Mouse (Mus musculus) CH12.LX (cell line): Measurements from ENCODE around the gene Pard6a. TPM values are rescaled to one million over a fixed set of nuclear protein-coding genes. Genes with fewer than 3 reads are reported as not detected.
A peak's percentile ranks its signal among the peaks of the same experiment; 100 is the strongest.

Source experiments
- DNase-seq: peaks from one replicate; pipeline ENCODE4 v3.0.0-alpha.2; 2013; ENCODE audit errors: extremely low read depth
- H3K27ac ChIP-seq: 2 replicates; pipeline ENCODE4 v1.5.1; 2012; ENCODE audit warnings: low read depth, mild to moderate bottlenecking, control low read depth, moderate library complexity; ENCODE audit not compliant: insufficient read depth
- H3K27me3 ChIP-seq: replicated peaks from 2 replicates; pipeline ENCODE3; 2012; ENCODE audit warnings: inconsistent platforms
- H3K36me3 ChIP-seq, 2 experiments: replicated peaks in 1 of 2; 2 replicates each; pipeline versions ENCODE3 to v1.6.1; 2012; ENCODE audit warnings: inconsistent platforms in 1 of 2, low read length in 1 of 2, mild to moderate bottlenecking in 1 of 2, mixed read lengths in 1 of 2, moderate library complexity in 1 of 2; ENCODE audit not compliant: control insufficient read depth in 1 of 2, insufficient read depth in 1 of 2
- H3K4me1 ChIP-seq, 2 experiments: 2 replicates each; pipeline ENCODE4 v1.6.1; 2012; ENCODE audit warnings: inconsistent platforms in 1 of 2, moderate library complexity in 1 of 2; ENCODE audit not compliant: insufficient read depth in 2 of 2, control insufficient read depth in 1 of 2
- H3K4me2 ChIP-seq: 2 replicates; pipeline ENCODE4 v1.6.1; 2012; ENCODE audit warnings: low read depth, mild to moderate bottlenecking, control low read depth; ENCODE audit not compliant: poor library complexity, insufficient read depth, severe bottlenecking
- H3K4me3 ChIP-seq, 3 experiments: fragments of 150-350 bp in 1 of 3; sonication (generic) in 1 of 3; replicated peaks in 1 of 3; 2 replicates each; pipeline versions ENCODE3 to v1.5.1; 2011 to 2012; ENCODE audit warnings: low read depth in 2 of 3, low read length in 2 of 3, mild to moderate bottlenecking in 2 of 3, moderate library complexity in 2 of 3, control low read depth in 1 of 3, improper control_type of control experiment in 1 of 3, inconsistent platforms in 1 of 3, mixed read lengths in 1 of 3; ENCODE audit not compliant: poor library complexity in 1 of 3
- H3K79me2 ChIP-seq: replicated peaks from 2 replicates; pipeline ENCODE4 v1.6.1; 2012; ENCODE audit warnings: mild to moderate bottlenecking, moderate library complexity; ENCODE audit not compliant: control insufficient read depth, poor library complexity, insufficient read depth, severe bottlenecking; ENCODE audit errors: extremely low read depth
- H3K9ac ChIP-seq: 2 replicates; pipeline ENCODE4 v1.6.1; 2012; ENCODE audit warnings: low read depth, mild to moderate bottlenecking, control low read depth, moderate library complexity; ENCODE audit not compliant: insufficient read depth
- H3K9me3 ChIP-seq: replicated peaks from 2 replicates; pipeline ENCODE3; 2012; ENCODE audit warnings: low read length, inconsistent platforms, mixed read lengths
- CHD2 ChIP-seq: IDR thresholded peaks from 2 replicates; pipeline ENCODE4 v1.6.1; 2011; ENCODE audit warnings: low read length, improper control_type of control experiment
- ELF1 ChIP-seq: IDR thresholded peaks from 2 replicates; pipeline ENCODE4 v1.6.1; 2014; ENCODE audit warnings: low read depth, mild to moderate bottlenecking, inconsistent platforms, low read length, improper control_type of control experiment
- EP300 ChIP-seq: IDR thresholded peaks from 2 replicates; pipeline ENCODE4 v1.6.1; 2011; ENCODE audit warnings: low read length, improper control_type of control experiment
- GABPA ChIP-seq: IDR thresholded peaks from 2 replicates; pipeline ENCODE4 v1.6.1; 2012; ENCODE audit warnings: low read depth, low read length, improper control_type of control experiment, inconsistent platforms; ENCODE audit not compliant: insufficient replicate concordance
- HCFC1 ChIP-seq: IDR thresholded peaks from 2 replicates; pipeline ENCODE4 v1.6.1; 2012; ENCODE audit warnings: low read depth, mild to moderate bottlenecking, inconsistent platforms, low read length, improper control_type of control experiment
- KAT2A ChIP-seq: IDR thresholded peaks from 2 replicates; pipeline ENCODE4 v1.6.1; 2012; ENCODE audit warnings: low read length, improper control_type of control experiment, inconsistent platforms; ENCODE audit not compliant: insufficient replicate concordance
- MAFK ChIP-seq: IDR thresholded peaks from 2 replicates; pipeline ENCODE4 v1.6.1; 2011; ENCODE audit warnings: low read length, improper control_type of control experiment; ENCODE audit not compliant: insufficient replicate concordance
- MAZ ChIP-seq: IDR thresholded peaks from 2 replicates; pipeline ENCODE4 v1.6.1; 2012; ENCODE audit warnings: low read depth, mild to moderate bottlenecking, inconsistent platforms, low read length, improper control_type of control experiment, moderate library complexity
- MEF2A ChIP-seq: IDR thresholded peaks from 2 replicates; pipeline ENCODE4 v1.6.1; 2014; ENCODE audit warnings: low read depth, mild to moderate bottlenecking, inconsistent platforms, low read length, improper control_type of control experiment, borderline replicate concordance
- NELFE ChIP-seq: IDR thresholded peaks from 2 replicates; pipeline ENCODE4 v1.6.1; 2011; ENCODE audit warnings: low read depth, low read length, improper control_type of control experiment
- POLR2A ChIP-seq: IDR thresholded peaks from 2 replicates; pipeline ENCODE4 v1.6.1; 2011; ENCODE audit warnings: low read depth, mild to moderate bottlenecking, improper control_type of control experiment, low read length
- RAD21 ChIP-seq: IDR thresholded peaks from 2 replicates; pipeline ENCODE4 v1.6.1; 2011; ENCODE audit warnings: low read depth, mild to moderate bottlenecking, low read length, improper control_type of control experiment, moderate library complexity
- RCOR1 ChIP-seq: conservative IDR thresholded peaks from 2 replicates; pipeline ENCODE4 v1.6.1; 2012; ENCODE audit warnings: low read depth, mild to moderate bottlenecking, inconsistent platforms, low read length, improper control_type of control experiment
- SIN3A ChIP-seq: IDR thresholded peaks from 2 replicates; pipeline ENCODE4 v1.6.1; 2012; ENCODE audit warnings: low read length, improper control_type of control experiment, inconsistent platforms
- TCF12 ChIP-seq: IDR thresholded peaks from 2 replicates; pipeline ENCODE4 v1.6.1; 2014; ENCODE audit warnings: low read depth, mild to moderate bottlenecking, inconsistent platforms, low read length, improper control_type of control experiment
- USF1 ChIP-seq: IDR thresholded peaks from 2 replicates; pipeline ENCODE4 v1.6.1; 2014; ENCODE audit warnings: low read depth, mild to moderate bottlenecking, inconsistent platforms, low read length, improper control_type of control experiment
- USF2 ChIP-seq: conservative IDR thresholded peaks from 2 replicates; pipeline ENCODE4 v1.6.1; 2011; ENCODE audit warnings: low read depth, low read length, improper control_type of control experiment
- ZC3H11A ChIP-seq: IDR thresholded peaks from 2 replicates; pipeline ENCODE4 v1.6.1; 2012; ENCODE audit warnings: low read depth, mild to moderate bottlenecking, inconsistent platforms, low read length, improper control_type of control experiment
- ZMIZ1 ChIP-seq: IDR thresholded peaks from 2 replicates; pipeline ENCODE4 v1.6.1; 2012; ENCODE audit warnings: low read depth, mild to moderate bottlenecking, inconsistent platforms, low read length, improper control_type of control experiment
- dilution Hi-C: fragments of 300-500 bp; cut with MboI; formaldehyde crosslinking; loops from 2 replicates; pipeline ENCODE4 v1.14.3; 2020; ENCODE audit warnings: low sequenced_read_pairs; ENCODE audit not compliant: extremely low pct_unique_long_range_greater_than_20kb, extremely low pct_ligation_motif_present
- in situ Hi-C: fragments of 300-500 bp; cut with MboI; formaldehyde crosslinking; loops from 3 replicates; pipeline ENCODE4 v1.14.3; 2019; ENCODE audit warnings: low sequenced_read_pairs, low pct_ligation_motif_present, low pct_unique_long_range_greater_than_20kb, mixed read lengths
- polyA plus RNA-seq: library from polyadenylated mRNA; unstranded; fragments of >175 nt; gene quantifications from 2 replicates; pipeline ENCODE4 v1.2.1, GENCODE M21; 2012; ENCODE audit warnings: low read depth; ENCODE audit not compliant: insufficient read length
- total RNA-seq, 2 experiments: library from RNA; depleted of rRNA; stranded (reverse); fragments of 300-350 nt in 1 of 2; fragments of >200 nt in 1 of 2; gene quantifications; 2 replicates each; pipeline ENCODE4 v1.2.3; 2012 to 2014

Pard6a gene
- total and polyA plus RNA-seq, 3 experiments, result 15.9 to 32.3 (median 23.3) TPM

DNA sequence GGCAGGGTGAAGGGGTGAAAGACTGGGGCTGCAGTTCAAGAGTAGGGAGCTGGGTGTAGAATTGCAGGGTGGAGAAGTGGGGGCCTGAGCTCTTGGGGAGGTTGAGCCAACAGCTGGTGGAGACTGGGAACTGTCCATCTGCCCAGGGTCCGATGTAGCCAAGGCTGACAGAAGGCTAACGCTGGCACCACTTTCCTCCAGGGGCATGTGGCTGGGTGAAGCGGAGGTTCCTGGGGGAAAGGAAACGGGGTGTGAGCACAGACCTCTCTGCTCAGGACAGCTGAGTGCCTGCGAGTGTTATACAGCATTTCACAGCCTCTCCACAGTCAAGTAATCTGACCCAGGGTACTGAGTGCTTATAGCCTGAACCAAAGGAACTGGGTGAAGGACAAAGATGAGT, 2.2 kb upstream of the Pard6a start:
- Histone ChIP-seq H3K9ac (no peak overlapping the region), H3K4me3 (no peak overlapping the region), H3K4me2 (no peak overlapping the region), H3K27ac (no peak overlapping the region), H3K4me1 (peaks cover 6 to 23% of the 10 kb centered on the region in 2 experiments; a peak in 3 of 4 replicates), H3K9me3 (no peaks in the 10 kb centered on the region), H3K27me3 (no peaks in the 10 kb centered on the region), H3K79me2 (no peaks in the 10 kb centered on the region), H3K36me3 (peaks cover 64 to 80% of the 10 kb centered on the region in 2 experiments)
- in situ Hi-C loops, result no loop called here
- dilution Hi-C loops, result no loop called here
- DNase-seq, result no peak
- TF ChIP-seq ZMIZ1, result no peak
- no peak for TF ChIP-seq RCOR1
- no peak for TF ChIP-seq CHD2
- no peak for TF ChIP-seq TCF12

DNA sequence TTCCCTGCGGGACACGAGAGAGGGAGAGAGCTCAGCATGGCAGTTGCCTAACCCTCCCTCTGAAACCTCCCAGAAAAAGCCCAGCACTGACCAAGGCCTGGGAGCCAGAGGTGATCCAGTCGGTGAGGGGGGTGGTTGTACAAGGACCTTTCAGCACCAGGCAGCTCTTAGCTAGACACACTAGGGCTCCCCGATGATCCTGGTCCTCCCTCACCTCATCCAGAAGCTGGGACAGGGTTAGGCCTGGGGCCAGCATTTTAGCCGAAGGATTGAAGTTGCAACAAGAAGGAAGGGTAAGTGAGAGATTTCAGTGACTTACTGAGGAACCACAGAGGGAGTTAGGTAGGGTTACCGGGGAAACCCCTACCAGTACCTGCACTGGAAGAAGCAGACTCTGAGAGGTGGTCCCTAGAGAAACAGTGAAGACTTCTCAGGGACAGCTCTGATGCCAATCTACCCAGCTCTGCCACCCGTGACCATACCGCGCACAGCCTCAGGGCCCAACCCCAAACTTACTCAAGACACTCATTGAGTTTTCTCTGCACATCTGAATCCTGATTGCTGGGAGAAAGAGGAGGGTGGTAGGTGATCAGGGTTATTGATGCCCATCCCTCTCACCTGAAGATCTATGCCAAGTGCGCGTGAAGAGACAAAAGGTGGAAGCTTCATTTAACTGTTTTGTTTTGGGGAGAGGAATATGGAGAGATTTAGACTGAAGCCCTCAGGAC, 1.3 kb upstream of the Pard6a start:
- TF ChIP-seq MAZ (no peak), KAT2A (no peak), MEF2A (no peak), ELF1 (no peak), MAFK (no peak), ZMIZ1 (no peak), POLR2A (no peak), USF2 (no peak), NELFE (no peak), RAD21 (no peak), SIN3A (no peak), GABPA (no peak), ZC3H11A (no peak), USF1 (no peak), HCFC1 (no peak), TCF12 (no peak), EP300 (no peak)
- Histone ChIP-seq H3K36me3 (peaks cover 64 to 80% of the 10 kb centered on the region in 2 experiments), H3K79me2 (no peaks in the 10 kb centered on the region), H3K4me3 (peak overlapping the region; percentile 77 to 90 (median 85)), H3K4me1 (peaks cover 6 to 23% of the 10 kb centered on the region in 2 experiments; a peak in 3 of 4 replicates), H3K27me3 (no peaks in the 10 kb centered on the region), H3K9ac (peak overlapping the region; percentile 97; the same call in 1 of the 2 replicates), H3K27ac (no peak overlapping the region), H3K4me2 (peak overlapping the region; percentile 85), H3K9me3 (no peaks in the 10 kb centered on the region)
- DNase-seq, result no peak
- dilution Hi-C loops, result no loop called here
- in situ Hi-C loops, result loop anchor here (5.0 to 25.0 kb wide), 2 partner anchors 102 to 338 kb away; no protein-coding TSS in a partner anchor
